Mouse (Mus musculus): ENCODE measurements at regions not wholly inside any gene's neighbourhood (a gene's known extent, or its start where the extent isn't known, plus 50 kb on each side); places are given as distances from the start of the nearest gene placed in this dataset.

GRCm38 (mm10) chr15:61116912-61117311 lies 194.1 kb upstream of the A1bg start:
- intact Hi-C loops (cut with DNase I), result no loop called here
- DNase-seq (ENCODE audit: low spot score), result no peak

GRCm38 (mm10) chr15:61109429-61110128 lies 186.8 kb upstream of the A1bg start:
- intact Hi-C loops (cut with DNase I), result no loop called here
- no peak for DNase-seq (ENCODE audit: low spot score)

DNA sequence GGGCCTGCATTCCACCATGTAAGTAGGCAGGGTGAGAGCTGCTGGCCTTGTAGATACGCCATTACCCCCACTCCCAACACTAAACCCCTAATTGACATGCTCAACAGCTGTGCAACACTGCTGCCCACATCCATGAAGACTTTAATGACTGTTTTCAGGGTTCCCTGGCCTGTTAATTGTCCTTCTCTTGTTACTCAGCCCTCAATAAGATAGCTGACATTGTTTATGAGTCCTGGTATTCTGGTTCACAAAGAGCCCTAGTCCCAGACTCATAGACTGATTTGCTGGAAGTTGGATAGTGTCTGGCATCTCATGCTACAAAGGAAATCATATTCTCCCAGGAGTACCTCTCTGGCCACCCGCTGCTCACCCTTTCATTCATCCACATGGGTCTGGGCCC lies 186.1 kb upstream of the A1bg start:
- intact Hi-C loops (cut with DNase I), result no loop called here
- no peak for DNase-seq (ENCODE audit: low spot score)

GRCm38 (mm10) chr15:61102421-61103412 lies 179.9 kb upstream of the A1bg start:
- intact Hi-C loops (cut with DNase I), result no loop called here
- no peak for DNase-seq (ENCODE audit: low spot score)

GRCm38 (mm10) chr15:61100807-61101206 lies 178.0 kb upstream of the A1bg start:
- intact Hi-C loops (cut with DNase I), result no loop called here
- no peak for DNase-seq (ENCODE audit: low spot score)

DNA sequence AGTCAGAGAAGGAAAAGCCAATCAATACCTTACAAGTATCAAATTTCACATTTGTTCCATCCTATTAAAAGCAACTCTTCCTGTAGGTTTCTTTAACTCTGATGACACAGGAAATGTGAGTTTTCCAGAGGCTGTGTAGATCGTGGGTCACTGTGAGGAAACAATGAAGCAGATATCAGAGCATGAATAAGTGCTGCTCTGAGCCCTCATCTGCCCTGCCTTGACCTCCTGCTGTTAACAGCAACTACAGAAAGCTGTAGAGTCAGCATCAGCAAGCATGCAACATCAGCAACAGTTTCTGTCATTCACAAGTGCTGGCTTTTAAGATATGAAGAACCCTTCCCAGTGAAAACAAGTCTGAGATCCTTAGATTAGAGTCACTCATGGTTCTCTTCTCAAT lies 176.2 kb upstream of the A1bg start:
- intact Hi-C loops (cut with DNase I), result loop anchor here (5.0 to 10.0 kb wide), 4 partner anchors 87 to 1222 kb away; no protein-coding TSS in a partner anchor
- DNase-seq (ENCODE audit: low spot score), result no peak

DNA sequence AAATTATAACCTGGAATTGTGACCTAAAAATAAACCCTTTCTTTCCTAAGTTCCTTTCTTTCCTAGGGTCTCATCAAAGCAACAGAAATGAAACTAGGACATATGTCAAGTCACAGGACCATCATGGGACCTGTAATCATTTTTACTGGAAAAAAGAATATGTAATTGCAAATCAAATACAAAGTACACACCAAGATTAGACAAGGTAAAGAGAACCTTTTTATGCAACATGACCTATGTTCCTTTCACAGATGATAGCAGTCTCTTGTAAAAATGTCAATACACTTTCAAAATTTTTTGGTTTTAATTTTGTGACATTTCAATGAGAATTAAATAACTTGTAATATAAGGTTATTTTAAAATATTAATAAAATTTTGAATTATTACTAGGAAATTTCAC lies 175.7 kb upstream of the A1bg start:
- DNase-seq (ENCODE audit: low spot score), result no peak

GRCm38 (mm10) chr15:61096021-61096781 lies 173.4 kb upstream of the A1bg start:
- DNase-seq (ENCODE audit: low spot score), result no peak
- intact Hi-C loops (cut with DNase I), result loop anchor here (1.0 to 10.0 kb wide), 6 partner anchors 84 to 1219 kb away; no protein-coding TSS in a partner anchor

More for the DNA sequence above, 175.7 kb upstream of the A1bg start:
- intact Hi-C loops (cut with DNase I), result loop anchor here (5.0 to 10.0 kb wide), 4 partner anchors 86 to 1221 kb away; no protein-coding TSS in a partner anchor

DNA sequence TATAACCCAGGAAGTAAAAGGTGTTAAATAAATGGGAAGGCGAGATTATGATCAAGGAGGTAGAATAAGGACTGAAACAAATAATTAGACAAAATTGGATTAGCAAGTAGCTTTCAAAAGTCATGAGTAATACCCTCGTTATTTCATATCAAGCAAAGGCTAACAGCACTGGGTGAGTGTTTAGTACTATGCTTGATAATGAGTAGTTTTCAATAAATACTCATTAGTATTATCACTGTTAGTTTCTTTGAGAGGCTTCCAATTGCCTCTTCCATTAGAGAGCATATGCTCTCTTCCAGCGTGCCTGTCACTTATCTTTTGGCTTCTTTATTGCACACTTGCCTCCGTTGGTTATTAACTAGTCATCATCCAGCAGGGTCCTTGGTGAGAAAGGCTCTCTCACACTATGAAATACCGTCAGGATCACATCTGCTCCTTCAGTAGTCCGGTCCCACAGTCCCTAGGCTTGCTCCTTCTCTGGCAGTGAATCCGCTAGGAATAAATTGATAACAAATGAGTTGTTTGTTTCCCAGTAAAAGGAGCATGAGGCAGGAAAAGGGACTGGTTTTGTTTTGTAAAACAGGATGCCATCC lies 132.3 kb upstream of the A1bg start:
- no peak for DNase-seq (ENCODE audit: low spot score)
- intact Hi-C loops (cut with DNase I), result no loop called here

DNA sequence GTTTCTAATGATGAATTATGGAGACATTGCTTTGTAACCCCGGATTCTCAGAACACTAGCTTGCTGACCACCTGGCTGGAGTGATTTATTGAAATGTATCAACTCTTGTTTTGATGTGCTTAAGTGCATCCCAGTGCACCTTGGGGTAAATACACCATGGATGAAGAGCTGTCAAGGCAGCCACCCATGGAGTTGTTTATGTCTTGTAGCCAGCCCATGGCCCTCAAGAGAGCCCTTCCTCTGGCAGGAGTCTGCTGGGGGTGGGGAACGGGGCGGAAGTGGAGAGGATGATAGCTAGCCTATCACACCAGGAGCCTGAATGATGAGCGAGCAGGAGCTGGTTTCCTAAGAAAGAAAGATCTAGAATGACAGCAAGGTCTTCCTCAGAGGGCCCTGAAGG lies 128.6 kb upstream of the A1bg start:
- intact Hi-C loops (cut with DNase I), result no loop called here
- no peak for DNase-seq (ENCODE audit: low spot score)

GRCm38 (mm10) chr15:61009509-61009908 lies 86.7 kb upstream of the A1bg start:
- intact Hi-C loops (cut with DNase I), result loop anchor here (5.0 to 10.0 kb wide), 2 partner anchors 92 to 245 kb away; no protein-coding TSS in a partner anchor
- DNase-seq (ENCODE audit: low spot score), result no peak

DNA sequence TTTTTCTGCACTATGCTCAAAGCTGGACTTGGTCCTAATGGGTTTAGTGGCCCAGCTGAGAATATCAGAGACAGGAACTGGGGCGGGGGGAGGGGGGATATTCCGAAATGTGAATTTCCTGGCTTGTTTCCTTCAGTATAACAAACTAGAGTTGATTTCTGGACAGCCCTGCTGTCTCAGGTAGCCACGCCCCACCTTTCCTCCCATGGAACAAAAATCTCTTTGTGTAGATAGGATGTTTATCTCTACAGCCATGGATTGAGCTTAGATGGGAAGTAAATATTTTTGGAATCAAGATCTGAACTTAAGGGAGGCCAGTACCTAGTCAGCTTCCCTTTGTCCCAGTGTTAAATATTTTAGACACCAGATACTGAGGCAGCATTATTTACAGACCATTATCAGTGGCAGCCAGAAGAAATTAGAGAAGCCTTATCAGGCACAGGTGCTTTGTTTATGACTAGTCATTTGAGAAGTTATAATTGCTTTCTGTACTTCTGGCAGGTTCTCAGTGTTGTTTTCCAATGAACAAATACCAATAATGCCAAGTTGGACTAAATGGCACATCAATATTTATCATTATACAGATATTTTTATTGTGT lies 84.7 kb upstream of the A1bg start:
- peak; percentile 4 for DNase-seq (ENCODE audit: low spot score)
- intact Hi-C loops (cut with DNase I), result loop anchor here (2.0 to 10.0 kb wide), 3 partner anchors 90 to 243 kb away; no protein-coding TSS in a partner anchor

DNA sequence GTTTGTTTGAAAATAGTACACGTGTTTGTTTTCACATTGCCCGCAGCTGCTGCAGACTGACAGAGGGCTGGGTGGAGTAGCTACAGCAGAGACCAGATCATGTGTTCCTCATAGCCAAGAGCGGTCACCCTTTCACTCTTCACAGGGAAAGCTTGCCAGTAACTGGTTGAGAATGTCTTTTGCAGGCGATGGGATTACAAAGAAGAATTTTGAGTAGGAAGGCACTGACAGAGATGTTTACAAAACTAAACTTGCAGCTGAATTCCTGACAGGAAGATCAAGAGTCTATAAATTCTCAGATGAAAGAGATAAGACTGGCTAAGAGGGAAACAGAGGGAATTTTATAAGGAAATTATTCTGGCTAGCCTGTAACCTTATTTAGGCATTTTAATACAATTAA lies 83.8 kb upstream of the A1bg start:
- intact Hi-C loops (cut with DNase I), result loop anchor here (2.0 to 10.0 kb wide), 3 partner anchors 89 to 242 kb away; no protein-coding TSS in a partner anchor
- peak; percentile 8 for DNase-seq (ENCODE audit: low spot score)

DNA sequence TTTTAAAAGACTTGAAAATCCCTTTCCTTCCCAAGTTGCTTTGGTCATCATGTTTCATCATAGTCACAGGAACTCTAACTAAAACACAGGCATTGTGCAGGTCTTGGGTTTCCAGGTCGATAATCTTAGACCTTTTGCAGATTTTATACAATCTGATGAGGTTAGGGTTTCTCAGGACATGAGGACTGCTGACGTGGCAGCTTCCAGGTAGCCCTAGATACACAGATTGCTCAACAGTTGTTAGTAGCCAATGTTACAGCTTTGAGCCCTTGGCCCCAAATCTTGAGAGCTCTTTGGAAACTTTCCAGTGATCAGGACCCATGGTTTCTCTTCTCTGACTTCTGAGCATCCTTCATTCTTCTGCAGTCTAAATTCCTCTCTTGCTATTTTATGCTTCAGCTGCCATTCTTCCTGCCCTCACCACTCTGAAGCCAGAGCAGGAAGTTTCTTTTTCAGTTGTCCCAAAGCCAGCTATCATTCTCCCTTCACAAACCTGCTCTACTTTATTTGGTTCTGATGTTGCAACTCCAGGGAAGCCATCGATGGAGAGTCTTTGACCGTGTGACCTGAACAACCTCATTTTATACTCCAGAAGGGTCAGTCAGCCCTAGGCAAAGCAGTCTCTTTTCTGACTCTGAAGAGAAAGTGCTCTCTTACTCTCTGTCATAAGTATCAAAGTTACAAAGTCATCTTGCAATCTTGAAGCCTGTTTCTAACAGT lies 71.3 kb upstream of the A1bg start:
- no peak for DNase-seq (ENCODE audit: low spot score)
- intact Hi-C loops (cut with DNase I), result no loop called here

- DNase-seq (ENCODE audit: low spot score), result no peak
Measured at GRCm38 (mm10) chr15:60993394-60993793, 70.6 kb upstream of the A1bg start.

DNA sequence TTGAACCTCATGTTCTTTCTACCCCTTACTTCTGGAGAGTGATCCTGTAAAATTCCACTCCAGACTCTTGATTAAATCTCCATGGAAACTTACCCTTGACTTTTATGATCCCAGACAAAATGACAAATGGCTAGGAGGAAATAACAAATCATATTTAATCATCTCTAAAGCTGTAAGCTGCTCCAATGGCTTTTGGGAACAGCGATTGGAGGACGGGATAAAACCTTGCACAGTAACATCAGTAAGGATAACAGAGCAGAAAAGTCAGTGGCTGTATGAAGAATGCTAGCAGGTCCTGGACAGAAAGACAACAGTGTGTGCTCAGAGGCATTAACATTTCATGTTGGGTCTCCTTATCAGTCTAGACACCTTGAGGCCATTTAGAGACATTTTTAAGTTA lies 59.8 kb upstream of the A1bg start:
- no peak for DNase-seq (ENCODE audit: low spot score)
- intact Hi-C loops (cut with DNase I), result no loop called here

More at GRCm38 (mm10) chr15:60993394-60993793, 70.6 kb upstream of the A1bg start:
- intact Hi-C loops (cut with DNase I), result no loop called here
